Mouse (Mus musculus) spleen, adult 2 months (tissue): ENCODE data around the gene Ctsll3.

Source experiments
- CTCF ChIP-seq: fragments of 200-500 bp; IDR thresholded peaks from 2 replicates; pipeline ENCODE4 v1.5.1; 2011; ENCODE audit warnings: mild to moderate bottlenecking, inconsistent platforms; ENCODE audit not compliant: insufficient read depth, insufficient read length, insufficient replicate concordance; ENCODE audit errors: extremely low read depth
- POLR2A ChIP-seq: fragments of 200-500 bp; IDR thresholded peaks from 2 replicates; pipeline ENCODE4 v1.6.1; 2011; ENCODE audit warnings: low read depth, low read length, inconsistent platforms

- TF ChIP-seq CTCF (no peak), POLR2A (no peak)
Measured at GRCm38 (mm10) chr13:60819469-60819868, 16.8 kb upstream of the Ctsll3 start.
